Mouse (Mus musculus) C2C12 (cell line): ENCODE results near the gene Top2a.
A peak's percentile ranks its signal among the peaks of the same experiment; 100 is the strongest.

ENCODE experiments used
- CEBPB ChIP-seq: IDR thresholded peaks from one replicate; pipeline ENCODE4 v1.6.1; 2011; ENCODE audit warnings: low read depth, mild to moderate bottlenecking, control low read depth, moderate library complexity
- CTCF ChIP-seq: IDR thresholded peaks from one replicate; pipeline ENCODE4 v1.5.1; 2011; ENCODE audit not compliant: control insufficient read depth, insufficient read depth, insufficient read length
- FOSL1 ChIP-seq: IDR thresholded peaks from one replicate; pipeline ENCODE4 v1.8.0; 2011; ENCODE audit warnings: mild to moderate bottlenecking, low read length; ENCODE audit not compliant: poor library complexity, insufficient read depth, severe bottlenecking
- MAX ChIP-seq: IDR thresholded peaks from one replicate; pipeline ENCODE4 v1.6.1; 2011; ENCODE audit warnings: mild to moderate bottlenecking, control low read depth
- MYOD1 ChIP-seq: IDR thresholded peaks from one replicate; pipeline ENCODE4 v1.6.1; 2011; ENCODE audit warnings: low read depth; ENCODE audit not compliant: control insufficient read depth, insufficient read length
- MYOG ChIP-seq: IDR thresholded peaks from one replicate; pipeline ENCODE4 v1.6.1; 2011; ENCODE audit not compliant: control insufficient read depth, insufficient read length; ENCODE audit errors: extremely low read depth
- USF1 ChIP-seq: IDR thresholded peaks from one replicate; pipeline ENCODE4 v1.6.1; 2011; ENCODE audit warnings: low read depth, mild to moderate bottlenecking, control low read depth, moderate library complexity

DNA sequence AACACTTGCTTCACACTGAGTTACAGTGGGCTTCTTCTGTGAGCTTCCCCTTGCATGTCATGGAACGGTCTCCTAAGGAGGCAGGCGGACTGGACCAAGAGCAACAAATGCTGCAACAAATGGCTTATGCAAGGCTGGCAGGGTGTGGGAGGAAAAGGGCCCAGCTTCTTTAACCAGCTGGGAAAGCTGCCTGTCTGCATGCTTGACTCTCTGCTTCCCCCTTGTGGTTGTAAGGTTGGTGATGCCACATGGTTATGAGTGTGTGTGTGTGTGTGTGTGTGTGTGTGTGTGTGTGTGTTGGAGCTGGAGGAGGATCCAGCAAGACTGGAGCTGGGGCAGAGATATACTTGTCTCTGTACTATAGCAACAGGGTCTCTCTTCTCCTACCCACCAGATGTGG lies 42.0 kb upstream of the Top2a start:
- TF ChIP-seq MAX (peak; percentile 79), CTCF (peak; percentile 83), CEBPB (no peak), MYOG (no peak), MYOD1 (no peak), FOSL1 (no peak), USF1 (no peak)
